Mouse (Mus musculus): ENCODE measurements at regions not wholly inside any gene's neighbourhood (a gene's known extent, or its start where the extent isn't known, plus 50 kb on each side); places are given as distances from the start of the nearest gene placed in this dataset.
A peak's percentile ranks its signal among the peaks of the same experiment; 100 is the strongest.

GRCm38 (mm10) chr13:44272746-44273524 is 456.3 kb upstream of the Jarid2 start:
- ATAC-seq (replicated peaks; ENCODE audit: poor library complexity, severe bottlenecking), result no peak

DNA sequence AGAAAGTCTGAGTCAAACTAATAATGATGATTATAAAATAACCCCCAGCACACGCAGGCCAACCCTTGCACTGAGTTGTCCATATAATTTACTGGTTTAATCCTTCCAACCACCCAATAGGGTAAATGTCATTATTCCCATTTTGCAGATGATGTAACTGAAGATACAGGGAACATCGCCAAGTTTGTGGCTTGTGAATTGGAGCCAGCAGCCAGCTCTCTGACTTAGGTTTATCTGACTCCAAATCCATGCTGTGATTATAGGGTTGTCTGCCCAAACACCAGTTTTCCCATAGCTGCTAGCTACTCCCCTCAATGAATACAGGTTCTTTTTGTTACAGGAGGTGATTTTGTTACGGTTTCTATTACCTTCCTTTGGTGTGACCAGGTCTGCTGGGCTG is 451.3 kb upstream of the Jarid2 start:
- no peak for ATAC-seq (replicated peaks; ENCODE audit: poor library complexity, severe bottlenecking)

DNA sequence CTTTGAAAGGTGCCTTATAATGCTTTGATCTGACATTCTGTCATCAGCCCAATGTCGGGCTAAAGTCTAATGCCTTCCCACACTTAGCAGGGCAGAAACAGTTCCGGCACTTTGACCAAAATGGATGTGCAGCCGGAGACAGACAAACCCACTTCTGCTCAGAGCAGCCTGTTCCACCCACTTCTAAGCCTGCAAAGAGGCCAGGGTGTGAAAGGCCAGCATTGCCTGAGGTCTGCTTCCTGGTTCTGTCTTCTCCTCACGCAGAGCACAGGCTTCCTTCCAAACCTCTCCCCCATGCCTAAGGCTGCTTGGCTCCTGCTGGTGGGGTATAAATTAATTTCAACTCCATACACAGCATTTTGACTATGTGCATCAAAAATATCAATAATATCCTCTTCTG is 450.2 kb upstream of the Jarid2 start:
- no peak for ATAC-seq (replicated peaks; ENCODE audit: poor library complexity, severe bottlenecking)

DNA sequence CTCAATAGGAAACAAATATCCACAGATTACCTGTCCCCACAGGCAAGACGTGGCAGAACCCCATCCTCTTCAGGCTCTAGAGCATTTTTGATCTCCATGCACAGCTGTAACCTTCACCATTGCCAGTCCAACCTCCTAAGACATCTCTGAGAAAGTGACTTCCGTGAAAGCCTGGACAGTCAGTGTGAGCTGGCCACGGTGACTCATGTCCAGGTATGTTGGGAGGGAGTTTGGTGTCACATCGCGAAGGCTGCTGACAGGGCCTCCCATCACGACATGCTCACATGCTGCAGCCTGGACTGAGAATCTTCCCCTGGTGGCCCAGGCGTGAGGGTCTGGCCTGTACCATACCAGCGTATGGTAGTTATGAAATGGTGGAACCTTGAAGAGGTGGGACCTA is 449.0 kb upstream of the Jarid2 start:
- no peak for ATAC-seq (replicated peaks; ENCODE audit: poor library complexity, severe bottlenecking)

GRCm38 (mm10) chr13:44281796-44282195 is 447.5 kb upstream of the Jarid2 start:
- no peak for ATAC-seq (replicated peaks; ENCODE audit: poor library complexity, severe bottlenecking)

DNA sequence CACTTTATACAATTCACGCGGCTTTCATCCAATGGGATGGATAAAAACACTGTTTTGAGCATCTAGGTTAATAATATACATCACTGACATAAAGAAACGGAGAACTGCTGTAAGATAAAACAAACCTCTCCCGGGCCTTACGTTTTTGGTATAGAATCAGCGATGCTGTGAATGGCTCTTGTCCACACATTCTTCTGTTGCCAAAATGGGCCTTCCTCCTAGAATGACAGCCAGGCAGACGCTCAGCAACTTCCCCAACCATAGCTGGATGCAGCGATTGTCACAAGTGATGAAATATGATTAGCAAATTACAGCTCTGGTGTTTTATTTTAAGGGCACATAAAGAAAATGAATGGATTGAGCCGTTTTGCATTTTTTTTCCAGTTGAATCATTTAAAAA is 447.0 kb upstream of the Jarid2 start:
- ATAC-seq (replicated peaks; ENCODE audit: poor library complexity, severe bottlenecking), result no peak

DNA sequence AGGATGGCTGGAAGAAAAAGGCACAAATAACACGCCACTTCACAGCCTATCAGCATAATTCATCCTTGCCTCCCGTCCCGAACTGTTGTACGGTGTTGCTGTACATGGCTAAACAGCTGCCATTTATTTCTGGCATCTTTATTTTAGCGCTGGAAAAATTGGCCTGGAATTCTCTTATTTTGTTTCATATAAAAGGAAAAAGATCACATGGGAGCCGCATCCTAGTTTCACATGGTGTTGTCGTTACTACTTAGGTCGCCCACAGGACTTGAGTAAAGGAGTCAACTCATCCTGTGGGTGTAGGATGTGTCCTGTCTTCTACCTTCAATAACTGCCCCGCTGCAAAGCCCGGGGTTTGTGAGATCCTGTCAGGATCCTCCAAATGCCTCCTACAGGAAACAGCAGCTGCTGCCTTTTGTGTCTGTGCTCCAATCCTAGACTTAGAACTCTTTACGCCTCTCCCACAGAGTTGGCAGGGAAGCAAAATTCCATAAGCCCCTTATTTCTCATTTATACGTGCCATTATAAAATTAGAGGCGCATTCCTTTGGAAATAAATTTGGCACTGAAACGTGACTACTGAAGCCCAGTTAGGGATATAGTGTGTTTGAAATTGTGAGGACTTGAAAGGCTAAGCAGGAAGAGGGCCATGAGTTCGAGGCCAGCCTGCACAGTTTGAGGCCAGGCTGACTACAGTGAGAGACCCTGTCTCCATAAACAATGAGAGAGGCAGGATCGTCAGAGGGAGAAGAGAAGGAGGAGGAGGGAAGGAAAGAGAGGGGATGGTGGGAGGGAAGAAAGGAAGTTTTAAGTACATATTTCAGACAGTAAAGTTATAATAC is 446.3 kb upstream of the Jarid2 start:
- no peak for ATAC-seq (replicated peaks; ENCODE audit: poor library complexity, severe bottlenecking)

GRCm38 (mm10) chr13:44285881-44286280 is 443.4 kb upstream of the Jarid2 start:
- ATAC-seq (replicated peaks; ENCODE audit: poor library complexity, severe bottlenecking), result no peak

DNA sequence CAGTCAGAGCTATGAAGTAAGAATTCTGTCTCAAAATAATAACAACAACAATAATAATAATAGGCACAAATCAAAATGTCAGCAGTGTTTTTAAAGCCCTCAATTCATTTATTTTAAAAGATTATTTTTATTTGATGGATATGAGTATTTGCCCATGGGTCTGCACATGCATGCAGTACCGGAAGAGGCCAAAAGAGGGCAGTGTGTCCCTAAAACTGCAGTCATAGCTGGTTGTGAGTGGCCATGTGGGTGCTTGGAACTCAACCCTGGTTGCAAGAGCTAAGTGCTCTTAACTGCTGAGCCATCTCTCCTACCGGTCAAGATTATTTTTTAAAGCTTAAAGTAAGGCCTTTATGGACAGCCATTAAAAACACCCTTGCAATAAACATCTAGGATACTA is 439.1 kb upstream of the Jarid2 start:
- no peak for ATAC-seq (replicated peaks; ENCODE audit: poor library complexity, severe bottlenecking)

DNA sequence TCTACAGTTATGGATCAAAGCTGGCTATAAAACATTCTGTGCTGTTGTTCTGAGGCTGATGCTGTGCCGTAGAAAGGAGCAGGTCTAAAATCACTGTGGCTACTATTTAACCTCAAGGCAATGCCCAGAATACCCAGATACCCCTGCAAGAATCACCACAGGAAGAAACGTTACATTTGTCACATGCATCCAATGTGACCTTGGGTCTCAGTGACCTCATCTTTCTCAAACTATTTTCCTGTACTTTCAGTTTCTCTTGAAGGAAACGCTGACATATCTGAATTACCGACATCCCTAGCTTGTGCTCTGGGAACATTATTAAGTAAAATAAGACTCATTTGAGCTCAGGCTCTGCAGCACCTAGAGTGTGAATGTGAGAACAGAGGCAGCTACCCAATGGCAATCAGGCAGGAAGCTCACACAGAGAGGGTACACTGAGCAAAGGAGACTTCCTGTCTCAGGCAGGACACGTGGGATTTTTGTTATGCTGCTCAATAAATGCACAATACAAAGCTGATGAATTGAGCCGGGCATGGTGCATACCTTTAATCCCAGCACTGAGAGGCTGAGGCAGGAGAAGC is 436.7 kb upstream of the Jarid2 start:
- 0 out of 2 replicates have a peak, but pooled peaks have one; percentile 20 for ATAC-seq (replicated peaks; ENCODE audit: poor library complexity, severe bottlenecking)

DNA sequence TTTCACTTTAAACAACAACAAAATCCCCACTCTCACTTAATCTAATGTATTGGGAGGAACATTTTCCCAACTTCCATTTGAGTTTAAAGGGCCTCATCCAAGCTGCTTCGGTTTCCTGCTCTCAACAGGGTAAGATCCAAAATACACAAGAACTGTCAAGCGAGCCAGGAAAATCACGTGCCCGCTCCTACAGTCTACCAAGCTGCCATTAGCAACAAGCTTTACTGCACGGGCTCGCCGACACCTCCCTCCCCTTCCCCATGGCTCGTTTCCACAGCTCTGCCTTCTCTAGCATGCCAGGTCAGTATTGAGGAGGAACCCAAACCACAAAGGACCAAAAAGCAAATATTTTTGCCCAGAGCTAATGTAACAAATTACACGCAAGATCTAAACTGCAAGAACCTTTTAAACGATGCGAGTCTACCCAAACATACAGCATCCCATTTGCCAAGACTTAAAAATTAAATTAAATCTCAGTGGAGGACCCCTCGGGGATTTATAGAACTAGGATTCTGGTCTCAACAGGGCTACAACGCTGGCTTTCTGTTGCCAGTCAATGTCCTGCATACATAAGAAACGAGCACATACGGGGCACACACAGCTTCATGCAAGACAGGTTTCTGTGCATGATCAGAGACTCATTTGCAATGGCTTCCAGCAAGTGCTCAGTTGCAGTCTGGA is 435.4 kb upstream of the Jarid2 start:
- no peak for ATAC-seq (replicated peaks; ENCODE audit: poor library complexity, severe bottlenecking)

DNA sequence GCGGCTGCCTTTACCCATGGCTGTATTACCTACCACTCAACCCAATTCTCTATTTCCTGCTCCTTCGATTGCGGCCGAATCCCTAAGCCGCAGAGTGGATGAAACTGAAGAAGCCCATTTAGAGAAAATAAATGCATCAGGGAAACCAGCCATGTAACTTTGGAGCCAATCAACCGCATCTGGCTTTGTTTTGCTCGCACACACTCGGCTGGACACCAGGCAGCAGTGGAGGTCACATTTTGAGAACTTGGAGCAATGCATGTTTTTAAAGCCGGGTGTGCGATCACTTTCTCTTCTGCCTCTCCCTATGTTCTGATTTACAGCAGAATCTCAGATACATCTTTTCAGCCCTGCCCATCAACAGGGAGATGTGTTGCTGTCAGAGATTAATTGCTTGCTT is 433.7 kb upstream of the Jarid2 start:
- no peak for ATAC-seq (replicated peaks; ENCODE audit: poor library complexity, severe bottlenecking)

GRCm38 (mm10) chr13:44300611-44301010 is 428.7 kb upstream of the Jarid2 start:
- ATAC-seq (replicated peaks; ENCODE audit: poor library complexity, severe bottlenecking), result no peak

- no peak for ATAC-seq (replicated peaks; ENCODE audit: poor library complexity, severe bottlenecking)
These were observed 428.1 kb upstream of the Jarid2 start for GRCm38 (mm10) chr13:44301215-44301614.

DNA sequence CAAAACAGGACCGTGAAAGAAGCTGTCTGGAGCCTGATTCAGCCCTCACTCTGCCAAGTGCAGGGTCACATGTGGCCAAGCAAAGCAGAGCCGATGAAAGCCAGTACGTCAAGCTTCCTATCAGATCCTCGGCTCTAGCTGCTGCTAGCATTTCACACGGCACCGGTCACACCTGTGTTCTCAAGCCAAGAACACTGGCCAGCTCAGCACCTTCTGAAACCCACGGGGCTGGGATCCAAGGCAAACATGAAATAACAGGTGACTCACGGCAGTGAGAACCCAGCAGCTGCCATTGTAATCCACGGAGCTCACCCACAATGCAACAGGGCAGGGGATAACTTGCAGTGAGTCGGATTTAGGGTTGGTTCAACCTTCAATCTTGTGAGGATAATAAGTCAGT is 427.3 kb upstream of the Jarid2 start:
- ATAC-seq (replicated peaks; ENCODE audit: poor library complexity, severe bottlenecking), result no peak

DNA sequence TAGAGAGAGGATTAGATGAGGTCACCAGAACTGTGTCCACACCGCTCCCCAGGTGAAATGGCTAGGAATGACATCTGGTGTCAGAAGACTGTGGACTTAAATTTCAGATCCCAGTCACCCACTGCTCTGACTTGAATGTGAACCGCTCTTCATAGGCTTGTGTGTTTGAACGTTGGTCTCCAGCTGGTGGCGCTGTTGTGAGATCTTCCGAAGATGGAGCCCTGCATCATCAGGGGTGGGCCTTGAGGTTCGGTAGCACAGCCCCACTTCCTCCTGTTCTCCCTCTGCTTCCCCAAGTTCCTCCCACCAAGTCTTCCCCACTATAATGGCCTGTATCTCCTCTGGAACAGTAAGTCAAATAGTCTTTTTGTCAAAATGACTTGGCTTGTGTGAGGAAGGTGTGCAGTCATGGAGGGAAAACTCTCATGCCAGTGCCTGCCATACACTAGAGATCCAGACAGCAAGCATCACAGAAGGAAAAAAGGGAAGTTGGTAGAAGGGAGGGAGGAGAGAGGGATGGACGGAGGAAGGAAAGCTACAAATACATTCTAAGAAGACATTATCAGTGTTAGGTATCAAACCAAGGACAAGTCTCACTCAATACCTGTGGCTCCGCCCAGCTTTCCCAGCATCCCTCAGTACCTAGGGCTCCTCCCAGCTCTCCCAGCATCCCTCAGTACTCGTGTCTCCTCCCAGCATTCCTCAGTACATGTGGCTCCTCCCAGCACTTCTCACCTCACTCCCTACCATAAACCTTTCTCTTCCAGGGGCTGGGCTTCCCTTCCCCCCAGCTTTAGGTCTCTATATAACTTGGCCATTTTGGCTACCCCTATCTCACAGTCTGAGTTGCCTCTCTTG is 423.9 kb upstream of the Jarid2 start:
- peak; percentile 97 for ATAC-seq (replicated peaks; ENCODE audit: poor library complexity, severe bottlenecking)

- no peak for ATAC-seq (replicated peaks; ENCODE audit: poor library complexity, severe bottlenecking)
These were observed 422.8 kb upstream of the Jarid2 start for GRCm38 (mm10) chr13:44306275-44307050.

DNA sequence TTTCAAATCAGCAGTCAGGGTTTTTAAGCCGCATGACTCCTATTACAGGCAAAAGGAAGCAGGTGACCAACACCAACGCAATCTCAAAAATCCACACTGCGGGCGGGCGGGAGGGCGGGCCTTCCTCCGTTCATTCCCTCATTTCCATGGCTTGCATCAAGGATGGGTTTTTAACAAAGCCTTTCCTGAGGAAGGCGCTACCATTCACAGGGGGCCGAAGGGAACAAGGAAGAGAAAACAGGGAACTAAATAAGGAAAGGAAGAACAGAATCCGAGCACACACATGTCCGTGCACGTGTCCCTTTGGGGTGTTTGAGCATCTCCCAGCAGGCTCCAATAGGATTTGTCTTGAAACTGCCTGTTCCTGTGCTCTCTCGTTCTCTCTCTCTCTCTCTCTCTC is 421.0 kb upstream of the Jarid2 start:
- no peak for ATAC-seq (replicated peaks; ENCODE audit: poor library complexity, severe bottlenecking)

GRCm38 (mm10) chr13:44312237-44312636 is 417.0 kb upstream of the Jarid2 start:
- ATAC-seq (replicated peaks; ENCODE audit: poor library complexity, severe bottlenecking), result no peak

Measured in granulocyte monocyte progenitor cell, adult 5-6 weeks (primary cell).